Mouse (Mus musculus): ENCODE results near the gene Trnp1.

DNA sequence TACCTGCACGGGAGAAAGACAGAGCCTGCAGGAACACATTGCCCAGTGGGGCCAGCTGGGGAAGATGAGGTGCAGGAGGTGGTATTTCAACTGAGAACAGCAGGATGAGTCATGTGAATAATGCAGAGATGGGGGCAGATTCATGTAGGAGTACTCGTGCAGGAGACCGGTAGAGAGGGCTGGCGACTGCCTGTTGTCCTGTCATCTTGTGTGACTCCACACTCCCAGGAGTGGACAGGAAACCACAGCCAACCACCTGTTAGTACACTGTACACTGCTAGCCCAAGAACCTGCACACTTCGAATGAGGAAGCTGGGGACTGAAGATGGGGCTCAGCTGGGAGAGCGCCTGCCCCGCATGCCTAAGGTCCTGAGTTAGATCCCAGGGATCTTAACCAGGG, 3.2 kb upstream of the Trnp1 start:
- no peak for TF ChIP-seq CTCF (IDR thresholded peaks at IDR 0.05; ENCODE audit: control insufficient read depth, insufficient read depth, insufficient read length)
- TF ChIP-seq USF1 (IDR thresholded peaks at IDR 0.05; ENCODE audit: low read depth) = no peak
- TF ChIP-seq MYOG (IDR thresholded peaks at IDR 0.05; ENCODE audit: control insufficient read depth, extremely low read depth, insufficient read length) = no peak
- no peak for TF ChIP-seq MYOD1 (IDR thresholded peaks at IDR 0.05; ENCODE audit: control insufficient read depth, insufficient read length, low read depth)
